Mouse (Mus musculus) liver, postnatal 0 days (tissue): ENCODE measurements around the gene Dnlz. TPM values are rescaled to one million over a fixed set of nuclear protein-coding genes. Genes with fewer than 3 reads are reported as not detected.

ENCODE experiments used
- ATAC-seq: fragments of 200-750 bp; cut with Nextera tagmentation; 2 replicates; pipeline ENCODE4 v1.8.0; 2017; ENCODE audit warnings: mild to moderate bottlenecking, moderate library complexity
- DNase-seq: peaks from one replicate; pipeline ENCODE4 v3.0.0-alpha.2; 2016
- H3K27ac ChIP-seq: fragments of 300-500 bp; sonication (generic); 2 replicates; pipeline ENCODE4 v1.5.1; 2014; ENCODE audit warnings: antibody characterized with exemption, moderate library complexity, mild to moderate bottlenecking, low read depth
- H3K27me3 ChIP-seq: fragments of 300-500 bp; sonication (generic); 2 replicates; pipeline ENCODE4 v1.6.1; 2014; ENCODE audit warnings: low read length, control low read depth, mixed read lengths; ENCODE audit not compliant: insufficient read depth
- H3K36me3 ChIP-seq: fragments of 300-500 bp; sonication (generic); replicated peaks from 2 replicates; pipeline ENCODE4 v1.6.1; 2014; ENCODE audit warnings: mild to moderate bottlenecking, control low read depth, low read length, moderate library complexity, mixed read lengths; ENCODE audit not compliant: insufficient read depth
- H3K4me1 ChIP-seq: fragments of 300-500 bp; sonication (generic); 2 replicates; pipeline ENCODE4 v1.6.1; 2014; ENCODE audit warnings: antibody characterized with exemption, mild to moderate bottlenecking, control low read depth; ENCODE audit not compliant: insufficient read depth
- H3K4me2 ChIP-seq: fragments of 300-500 bp; sonication (generic); 2 replicates; pipeline ENCODE4 v1.6.1; 2014; ENCODE audit warnings: low read depth, mild to moderate bottlenecking, low read length, moderate library complexity, mixed read lengths
- H3K4me3 ChIP-seq: fragments of 300-500 bp; sonication (generic); 2 replicates; pipeline ENCODE4 v1.5.1; 2014; ENCODE audit warnings: low read depth, low read length
- H3K9ac ChIP-seq: fragments of 300-500 bp; sonication (generic); replicated peaks from 2 replicates; pipeline ENCODE4 v1.6.1; 2014; ENCODE audit warnings: mild to moderate bottlenecking, moderate library complexity
- H3K9me3 ChIP-seq: fragments of 300-500 bp; sonication (generic); 2 replicates; pipeline ENCODE4 v1.6.1; 2016; ENCODE audit warnings: mild to moderate bottlenecking, control low read depth, low read length, mixed read lengths
- CTCF ChIP-seq: sonication (generic); IDR thresholded peaks from 2 replicates; pipeline ENCODE4 v1.5.1; 2016; ENCODE audit warnings: antibody characterized with exemption, low read depth
- EP300 ChIP-seq: IDR thresholded peaks from 2 replicates; pipeline ENCODE4 v1.6.1; 2016; ENCODE audit warnings: antibody characterized with exemption, low read depth, mild to moderate bottlenecking
- WGBS: fragments of 180-500 bp; shearing (Covaris S2); extraction: QIAGEN DNeasy Blood & Tissue Kit; methylation state at CpG from one replicate; pipeline ENCODE4 v1.1.7; 2014; ENCODE audit not compliant: insufficient replicate concordance; 5-methylcytosine and 5-hydroxymethylcytosine counted together
- polyA plus RNA-seq: library from polyadenylated mRNA; unstranded; fragments of >200 nt; fragmentation: Nextera tagmentation; extraction: Ambion mirVana; gene quantifications from 2 replicates; pipeline ENCODE4 v1.2.1, GENCODE M21; 2015

Dnlz gene
- polyA plus RNA-seq, 1 experiment from 2014 or later: 7.5 TPM

DNA sequence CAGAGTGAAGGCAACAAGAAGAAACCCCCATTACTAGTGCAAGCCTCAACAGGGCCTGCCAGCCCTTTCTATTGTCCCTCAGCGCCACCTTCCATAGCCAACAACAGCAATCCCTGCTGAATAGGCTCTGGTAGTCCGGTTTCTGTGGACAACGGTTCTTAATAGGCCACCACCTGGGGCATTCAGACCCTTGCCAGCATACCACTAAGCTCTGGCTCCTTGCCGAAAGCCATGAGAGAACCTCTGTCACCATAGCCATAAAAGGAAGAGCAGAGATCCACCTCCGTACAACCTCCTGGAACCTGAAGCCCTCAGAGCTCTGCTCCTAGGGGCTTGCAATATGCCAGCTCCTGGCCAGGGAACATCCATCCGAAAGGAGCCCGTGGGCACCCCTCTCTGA is 52.6 kb downstream of the Dnlz start:
- DNase-seq (no peak), ATAC-seq (no peak)
- Histone ChIP-seq H3K9ac (no peak overlapping the region), H3K4me2 (no peak overlapping the region), H3K9me3 (no peaks in the 10 kb centered on the region; the same call in 1 of the 2 replicates), H3K36me3 (no peaks in the 10 kb centered on the region), H3K27me3 (0 out of 2 replicates have a peak, but pooled peaks cover 3% of the 10 kb centered on the region), H3K4me3 (no peak overlapping the region), H3K27ac (no peak overlapping the region), H3K4me1 (no peaks in the 10 kb centered on the region)
- 69% methylated on average over 7 of the region's 7 CpGs for WGBS
- TF ChIP-seq CTCF (no peak), EP300 (no peak)

DNA sequence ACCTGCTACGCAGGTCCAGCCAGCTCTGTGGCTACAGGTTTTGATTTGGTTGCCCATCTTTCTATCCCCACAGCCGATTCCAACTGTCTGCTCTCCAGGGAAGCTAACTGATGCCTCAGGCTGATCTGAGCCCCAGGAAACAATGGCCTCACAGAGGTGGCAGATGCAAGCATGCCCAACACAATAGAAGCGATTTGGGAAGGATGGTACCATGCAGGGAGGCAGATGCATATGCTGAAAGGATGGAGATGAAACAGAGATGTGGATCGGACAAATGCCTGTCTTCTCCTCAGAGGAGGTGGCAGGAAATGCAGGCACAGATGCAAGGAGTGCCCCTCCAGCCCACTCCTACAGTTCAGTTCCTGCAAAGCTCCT is 53.1 kb downstream of the Dnlz start:
- no peak for ATAC-seq
- H3K9me3 ChIP-seq: no peaks in the 10 kb centered on the region
- H3K4me2 ChIP-seq: no peak overlapping the region
- WGBS: 35% methylated on average over 4 of the region's 4 CpGs
- no peak overlapping the region for H3K27ac ChIP-seq
- H3K36me3 ChIP-seq: no peaks in the 10 kb centered on the region
- 0 out of 2 replicates have a peak, but pooled peaks cover 3% of the 10 kb centered on the region for H3K27me3 ChIP-seq
- no peaks in the 10 kb centered on the region for H3K4me1 ChIP-seq
- no peak overlapping the region for H3K4me3 ChIP-seq
- DNase-seq: no peak
- TF ChIP-seq CTCF (no peak), EP300 (no peak)
- H3K9ac ChIP-seq: no peak overlapping the region

DNA sequence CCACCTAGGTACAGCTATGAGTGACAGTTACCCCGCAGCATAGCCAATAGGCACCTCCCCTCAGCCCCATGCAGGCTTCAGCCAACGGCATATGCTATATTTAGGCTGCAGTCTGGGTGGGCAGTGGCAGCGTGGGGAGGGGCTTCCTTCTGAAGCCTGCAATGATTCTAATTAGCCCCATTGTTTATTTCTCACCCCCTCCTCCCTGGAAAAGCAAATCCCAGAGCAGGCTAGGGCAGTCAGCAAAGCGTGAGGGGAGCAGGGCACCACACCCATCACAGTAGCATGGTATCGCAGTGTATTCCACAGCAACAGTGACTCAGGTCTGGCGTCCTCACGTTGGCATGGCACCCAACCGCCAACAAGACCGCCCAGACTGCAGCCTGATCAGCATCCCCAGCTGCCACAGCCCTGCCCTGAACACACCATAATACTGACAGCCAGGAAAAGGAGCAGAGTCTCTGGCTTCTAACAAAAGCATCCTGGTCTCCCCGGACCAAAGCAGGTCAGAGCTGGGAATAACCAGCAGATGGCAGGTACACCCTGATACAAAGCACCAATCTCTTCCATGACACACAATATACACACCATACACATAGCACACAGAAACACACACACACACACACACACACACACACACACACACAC is 53.6 kb downstream of the Dnlz start:
- H3K4me3 ChIP-seq: no peak overlapping the region
- no peak overlapping the region for H3K4me2 ChIP-seq
- no peak overlapping the region for H3K27ac ChIP-seq
- TF ChIP-seq EP300 (no peak), CTCF (no peak)
- no peaks in the 10 kb centered on the region for H3K36me3 ChIP-seq
- H3K9ac ChIP-seq: no peak overlapping the region
- WGBS: 4% methylated on average over 10 of the region's 10 CpGs
- DNase-seq: no peak
- H3K9me3 ChIP-seq: no peaks in the 10 kb centered on the region
- H3K27me3 ChIP-seq: 0 out of 2 replicates have a peak, but pooled peaks cover 3% of the 10 kb centered on the region
- H3K4me1 ChIP-seq: no peaks in the 10 kb centered on the region
- ATAC-seq: peak; percentile 71

Other genes with a start within 250 kb of the Dnlz start
- gene Nacc2, start 228.9 kb downstream of the Dnlz start, polyA plus RNA-seq: 3.9 and 4.9 TPM in 2 replicates
- not detected in 2 replicates for gene Lhx3, start 143.8 kb downstream of the Dnlz start, polyA plus RNA-seq
- gene Qsox2, start 114.6 kb downstream of the Dnlz start, polyA plus RNA-seq: 3.7 and 4.1 TPM in 2 replicates
- 0.01 TPM in 1 of 2 replicates, not detected in the other for gene Ccdc187, start 57.6 kb downstream of the Dnlz start, polyA plus RNA-seq
- gene Gpsm1, start 36.6 kb downstream of the Dnlz start, polyA plus RNA-seq: 1.9 TPM in 2 replicates
- 2.1 and 2.2 TPM in 2 replicates for gene Card9, start 8.8 kb upstream of the Dnlz start, polyA plus RNA-seq
- gene Snapc4, start 28.5 kb upstream of the Dnlz start, polyA plus RNA-seq: 5.0 and 5.5 TPM in 2 replicates
- 28.0 and 29.0 TPM in 2 replicates for gene Entr1, start 37.2 kb upstream of the Dnlz start, polyA plus RNA-seq
- gene Pmpca, start 37.2 kb upstream of the Dnlz start, polyA plus RNA-seq: 38.8 and 41.3 TPM in 2 replicates
- 3.3 and 3.4 TPM in 2 replicates for gene Inpp5e, start 57.1 kb upstream of the Dnlz start, polyA plus RNA-seq
- 7.8 and 8.0 TPM in 2 replicates for gene Sec16a, start 93.1 kb upstream of the Dnlz start, polyA plus RNA-seq
- 2.0 and 2.1 TPM in 2 replicates for gene Notch1, start 164.6 kb upstream of the Dnlz start, polyA plus RNA-seq
- gene Egfl7, start 227.9 kb upstream of the Dnlz start, polyA plus RNA-seq: 49.6 and 53.0 TPM in 2 replicates
- gene Gm20532, start 234.5 kb upstream of the Dnlz start, polyA plus RNA-seq: not detected in 2 replicates